Mouse (Mus musculus): ENCODE data around the gene Chaf1a. TPM values are rescaled to one million over a fixed set of nuclear protein-coding genes. Genes with fewer than 3 reads are reported as not detected.

The Chaf1a gene
- polyA plus RNA-seq, 1 experiment from 2014 or later = 14.2 TPM

GRCm38 (mm10) chr17:56023386-56023785, 16.9 kb upstream of the Chaf1a start:
- ATAC-seq (ENCODE audit: low read depth) = no peak
- Histone ChIP-seq H3K27me3 (replicated peaks; ENCODE audit: control insufficient read depth, insufficient read depth, low read length) (no peaks in the 10 kb centered on the region), H3K4me3 (ENCODE audit: low read depth, low read length) (no peak overlapping the region), H3K9me3 (ENCODE audit: control insufficient read depth, low read length) (no peaks in the 10 kb centered on the region), H3K27ac (replicated peaks; ENCODE audit: low read depth, low read length) (no peak overlapping the region), H3K4me1 (ENCODE audit: control insufficient read depth, insufficient read depth, low read length) (no peaks in the 10 kb centered on the region), H3K36me3 (ENCODE audit: control insufficient read depth, insufficient read depth, low read length) (peaks cover 17% of the 10 kb centered on the region), H3K4me2 (ENCODE audit: low read depth, low read length) (no peak overlapping the region), H3K9ac (ENCODE audit: low read depth, low read length) (no peak overlapping the region)
- WGBS = 70% methylated on average over 5 of the region's 5 CpGs
- DNase-seq (ENCODE audit: low spot score) = no peak

- no peak for DNase-seq (ENCODE audit: low spot score)
- WGBS = 61% methylated on average over 2 of the region's 2 CpGs
- no peaks in the 10 kb centered on the region for H3K27me3 ChIP-seq (replicated peaks; ENCODE audit: control insufficient read depth, insufficient read depth, low read length)
- no peaks in the 10 kb centered on the region for H3K4me1 ChIP-seq (ENCODE audit: control insufficient read depth, insufficient read depth, low read length)
- no peak overlapping the region for H3K27ac ChIP-seq (replicated peaks; ENCODE audit: low read depth, low read length)
- H3K9me3 ChIP-seq (ENCODE audit: control insufficient read depth, low read length) = no peaks in the 10 kb centered on the region
- H3K4me2 ChIP-seq (ENCODE audit: low read depth, low read length) = no peak overlapping the region
- H3K9ac ChIP-seq (ENCODE audit: low read depth, low read length) = no peak overlapping the region
- H3K4me3 ChIP-seq (ENCODE audit: low read depth, low read length) = no peak overlapping the region
- ATAC-seq (ENCODE audit: low read depth) = no peak
- peaks cover 11% of the 10 kb centered on the region; the same call in 1 of the 2 replicates for H3K36me3 ChIP-seq (ENCODE audit: control insufficient read depth, insufficient read depth, low read length)
Measured at GRCm38 (mm10) chr17:56024476-56024875, 15.8 kb upstream of the Chaf1a start.

- Histone ChIP-seq H3K4me3 (ENCODE audit: low read depth, low read length) (no peak overlapping the region), H3K4me1 (ENCODE audit: control insufficient read depth, insufficient read depth, low read length) (no peaks in the 10 kb centered on the region), H3K27ac (replicated peaks; ENCODE audit: low read depth, low read length) (no peak overlapping the region), H3K4me2 (ENCODE audit: low read depth, low read length) (no peak overlapping the region), H3K9me3 (ENCODE audit: control insufficient read depth, low read length) (no peaks in the 10 kb centered on the region), H3K27me3 (replicated peaks; ENCODE audit: control insufficient read depth, insufficient read depth, low read length) (no peaks in the 10 kb centered on the region), H3K9ac (ENCODE audit: low read depth, low read length) (no peak overlapping the region), H3K36me3 (ENCODE audit: control insufficient read depth, insufficient read depth, low read length) (peaks cover 9% of the 10 kb centered on the region; the same call in 1 of the 2 replicates)
- 79% methylated on average over 5 of the region's 5 CpGs for WGBS
- no peak for DNase-seq (ENCODE audit: low spot score)
- ATAC-seq (ENCODE audit: low read depth) = no peak
Measured at GRCm38 (mm10) chr17:56024931-56025330, 15.3 kb upstream of the Chaf1a start.

GRCm38 (mm10) chr17:56026303-56026702, 13.9 kb upstream of the Chaf1a start:
- 92% methylated on average over 1 of the region's 1 CpGs for WGBS

GRCm38 (mm10) chr17:56026881-56027280, 13.4 kb upstream of the Chaf1a start:
- Histone ChIP-seq H3K27me3 (replicated peaks; ENCODE audit: control insufficient read depth, insufficient read depth, low read length) (no peaks in the 10 kb centered on the region), H3K36me3 (ENCODE audit: control insufficient read depth, insufficient read depth, low read length) (peaks cover 19% of the 10 kb centered on the region; the same call in 1 of the 2 replicates), H3K4me2 (ENCODE audit: low read depth, low read length) (no peak overlapping the region), H3K27ac (replicated peaks; ENCODE audit: low read depth, low read length) (no peak overlapping the region), H3K9me3 (ENCODE audit: control insufficient read depth, low read length) (no peaks in the 10 kb centered on the region), H3K9ac (ENCODE audit: low read depth, low read length) (no peak overlapping the region), H3K4me1 (ENCODE audit: control insufficient read depth, insufficient read depth, low read length) (no peaks in the 10 kb centered on the region), H3K4me3 (ENCODE audit: low read depth, low read length) (no peak overlapping the region)
- no peak for ATAC-seq (ENCODE audit: low read depth)
- 67% methylated on average over 1 of the region's 1 CpGs for WGBS
- no peak for DNase-seq (ENCODE audit: low spot score)

More at GRCm38 (mm10) chr17:56026303-56026702, 13.9 kb upstream of the Chaf1a start:
- no peak for ATAC-seq (ENCODE audit: low read depth)
- Histone ChIP-seq H3K27me3 (replicated peaks; ENCODE audit: control insufficient read depth, insufficient read depth, low read length) (no peaks in the 10 kb centered on the region), H3K4me3 (ENCODE audit: low read depth, low read length) (no peak overlapping the region), H3K4me1 (ENCODE audit: control insufficient read depth, insufficient read depth, low read length) (no peaks in the 10 kb centered on the region), H3K36me3 (ENCODE audit: control insufficient read depth, insufficient read depth, low read length) (peaks cover 17% of the 10 kb centered on the region; the same call in 1 of the 2 replicates), H3K4me2 (ENCODE audit: low read depth, low read length) (no peak overlapping the region), H3K9me3 (ENCODE audit: control insufficient read depth, low read length) (no peaks in the 10 kb centered on the region), H3K27ac (replicated peaks; ENCODE audit: low read depth, low read length) (no peak overlapping the region), H3K9ac (ENCODE audit: low read depth, low read length) (no peak overlapping the region)
- no peak for DNase-seq (ENCODE audit: low spot score)

- no peak for ATAC-seq (ENCODE audit: low read depth)
- H3K9ac ChIP-seq (ENCODE audit: low read depth, low read length) = no peak overlapping the region
- no peaks in the 10 kb centered on the region for H3K9me3 ChIP-seq (ENCODE audit: control insufficient read depth, low read length)
- no peak overlapping the region for H3K4me3 ChIP-seq (ENCODE audit: low read depth, low read length)
- H3K36me3 ChIP-seq (ENCODE audit: control insufficient read depth, insufficient read depth, low read length) = peaks cover 22% of the 10 kb centered on the region; the same call in 1 of the 2 replicates
- H3K4me1 ChIP-seq (ENCODE audit: control insufficient read depth, insufficient read depth, low read length) = no peaks in the 10 kb centered on the region
- H3K27ac ChIP-seq (replicated peaks; ENCODE audit: low read depth, low read length) = no peak overlapping the region
- no peak overlapping the region for H3K4me2 ChIP-seq (ENCODE audit: low read depth, low read length)
- 95% methylated on average over 5 of the region's 5 CpGs for WGBS
- no peak for DNase-seq (ENCODE audit: low spot score)
- H3K27me3 ChIP-seq (replicated peaks; ENCODE audit: control insufficient read depth, insufficient read depth, low read length) = no peaks in the 10 kb centered on the region
Measured at GRCm38 (mm10) chr17:56027801-56028441, 12.3 kb upstream of the Chaf1a start.

GRCm38 (mm10) chr17:56030238-56030870, 9.9 kb upstream of the Chaf1a start:
- Histone ChIP-seq H3K4me3 (ENCODE audit: low read depth, low read length) (no peak overlapping the region), H3K27me3 (replicated peaks; ENCODE audit: control insufficient read depth, insufficient read depth, low read length) (no peaks in the 10 kb centered on the region), H3K4me2 (ENCODE audit: low read depth, low read length) (no peak overlapping the region), H3K9me3 (ENCODE audit: control insufficient read depth, low read length) (no peaks in the 10 kb centered on the region), H3K9ac (ENCODE audit: low read depth, low read length) (no peak overlapping the region), H3K27ac (replicated peaks; ENCODE audit: low read depth, low read length) (no peak overlapping the region), H3K4me1 (ENCODE audit: control insufficient read depth, insufficient read depth, low read length) (peaks cover 18% of the 10 kb centered on the region), H3K36me3 (ENCODE audit: control insufficient read depth, insufficient read depth, low read length) (peaks cover 41% of the 10 kb centered on the region)
- DNase-seq (ENCODE audit: low spot score) (no peak), ATAC-seq (ENCODE audit: low read depth) (no peak)
- WGBS = 91% methylated on average over 9 of the region's 9 CpGs

GRCm38 (mm10) chr17:56030919-56031318, 9.3 kb upstream of the Chaf1a start:
- peak; percentile 45 for DNase-seq (ENCODE audit: low spot score)
- H3K4me2 ChIP-seq (ENCODE audit: low read depth, low read length) = no peak overlapping the region
- 64% methylated on average over 5 of the region's 5 CpGs for WGBS
- H3K36me3 ChIP-seq (ENCODE audit: control insufficient read depth, insufficient read depth, low read length) = peaks cover 41% of the 10 kb centered on the region
- H3K9ac ChIP-seq (ENCODE audit: low read depth, low read length) = no peak overlapping the region
- no peaks in the 10 kb centered on the region for H3K9me3 ChIP-seq (ENCODE audit: control insufficient read depth, low read length)
- peaks cover 18% of the 10 kb centered on the region for H3K4me1 ChIP-seq (ENCODE audit: control insufficient read depth, insufficient read depth, low read length)
- no peaks in the 10 kb centered on the region for H3K27me3 ChIP-seq (replicated peaks; ENCODE audit: control insufficient read depth, insufficient read depth, low read length)
- H3K4me3 ChIP-seq (ENCODE audit: low read depth, low read length) = no peak overlapping the region
- no peak for ATAC-seq (ENCODE audit: low read depth)
- H3K27ac ChIP-seq (replicated peaks; ENCODE audit: low read depth, low read length) = no peak overlapping the region

GRCm38 (mm10) chr17:56031431-56031830, 8.8 kb upstream of the Chaf1a start:
- H3K27ac ChIP-seq (replicated peaks; ENCODE audit: low read depth, low read length) = no peak overlapping the region
- 92% methylated on average over 7 of the region's 7 CpGs for WGBS

More at GRCm38 (mm10) chr17:56031431-56031830, 8.8 kb upstream of the Chaf1a start:
- Histone ChIP-seq H3K9me3 (ENCODE audit: control insufficient read depth, low read length) (no peaks in the 10 kb centered on the region), H3K4me2 (ENCODE audit: low read depth, low read length) (no peak overlapping the region), H3K9ac (ENCODE audit: low read depth, low read length) (no peak overlapping the region), H3K4me1 (ENCODE audit: control insufficient read depth, insufficient read depth, low read length) (peaks cover 18% of the 10 kb centered on the region), H3K4me3 (ENCODE audit: low read depth, low read length) (no peak overlapping the region), H3K36me3 (ENCODE audit: control insufficient read depth, insufficient read depth, low read length) (peaks cover 41% of the 10 kb centered on the region), H3K27me3 (replicated peaks; ENCODE audit: control insufficient read depth, insufficient read depth, low read length) (no peaks in the 10 kb centered on the region)
- DNase-seq (ENCODE audit: low spot score) (no peak), ATAC-seq (ENCODE audit: low read depth) (no peak)
